Mouse (Mus musculus): ENCODE data around the gene Txnrd3.

Txnrd3 gene

GRCm38 (mm10) chr6:89655011-89655410 is 11.2 kb downstream of the Txnrd3 start:
- DNase-seq (ENCODE audit: low spot score in 2 of 2), result no peak

GRCm38 (mm10) chr6:89658342-89658741 is 14.6 kb downstream of the Txnrd3 start:
- DNase-seq (ENCODE audit: low spot score in 2 of 2), result no peak

- no peak for DNase-seq (ENCODE audit: low spot score in 2 of 2)
Measured at GRCm38 (mm10) chr6:89658931-89659330, 15.1 kb downstream of the Txnrd3 start.

- DNase-seq (ENCODE audit: low spot score in 2 of 2), result peak in 1 of 2 experiments; percentile 58
Measured at GRCm38 (mm10) chr6:89659692-89660423, 16.1 kb downstream of the Txnrd3 start.

GRCm38 (mm10) chr6:89660490-89660889 is 16.7 kb downstream of the Txnrd3 start:
- no peak for DNase-seq (ENCODE audit: low spot score in 2 of 2)

- no peak for DNase-seq (ENCODE audit: low spot score in 2 of 2)
Measured at GRCm38 (mm10) chr6:89662521-89662920, 18.7 kb downstream of the Txnrd3 start.

GRCm38 (mm10) chr6:89665155-89665554 is 21.4 kb downstream of the Txnrd3 start:
- DNase-seq (ENCODE audit: low spot score in 2 of 2), result no peak

- DNase-seq (ENCODE audit: low spot score in 2 of 2), result peak; percentile 12 to 14
Measured at GRCm38 (mm10) chr6:89665667-89666066, 21.9 kb downstream of the Txnrd3 start.

GRCm38 (mm10) chr6:89666976-89667375 is 23.2 kb downstream of the Txnrd3 start:
- no peak for DNase-seq (ENCODE audit: low spot score in 2 of 2)

- peak; percentile 13 to 19 for DNase-seq (ENCODE audit: low spot score in 2 of 2)
Measured at GRCm38 (mm10) chr6:89669556-89669955, 25.8 kb downstream of the Txnrd3 start.

- peak; percentile 16 to 19 for DNase-seq (ENCODE audit: low spot score in 2 of 2)
Measured at GRCm38 (mm10) chr6:89671431-89671830, 27.6 kb downstream of the Txnrd3 start.

GRCm38 (mm10) chr6:89672641-89673040 is 28.9 kb downstream of the Txnrd3 start:
- peak in 1 of 2 experiments; percentile 34 for DNase-seq (ENCODE audit: low spot score in 2 of 2)

- peak in 1 of 2 experiments; percentile 30 for DNase-seq (ENCODE audit: low spot score in 2 of 2)
Measured at GRCm38 (mm10) chr6:89673135-89673780, 29.5 kb downstream of the Txnrd3 start.

- no peak for DNase-seq (ENCODE audit: low spot score in 2 of 2)
Measured at GRCm38 (mm10) chr6:89678522-89678921, 34.7 kb downstream of the Txnrd3 start.

GRCm38 (mm10) chr6:89679291-89679835 is 35.6 kb downstream of the Txnrd3 start:
- DNase-seq (ENCODE audit: low spot score in 2 of 2), result peak; percentile 74 to 79

- DNase-seq (ENCODE audit: low spot score in 2 of 2), result peak; percentile 68 to 78
Measured at GRCm38 (mm10) chr6:89680155-89680554, 36.4 kb downstream of the Txnrd3 start.

GRCm38 (mm10) chr6:89684231-89684630 is 40.4 kb downstream of the Txnrd3 start:
- DNase-seq (ENCODE audit: low spot score in 2 of 2), result no peak

GRCm38 (mm10) chr6:89687100-89687499 is 43.3 kb downstream of the Txnrd3 start:
- no peak for DNase-seq (ENCODE audit: low spot score in 2 of 2)

GRCm38 (mm10) chr6:89706624-89707023 is 62.8 kb downstream of the Txnrd3 start:
- no peak for DNase-seq (ENCODE audit: low spot score in 2 of 2)

- DNase-seq (ENCODE audit: low spot score in 2 of 2), result no peak
Measured at GRCm38 (mm10) chr6:89707240-89707639, 63.5 kb downstream of the Txnrd3 start, which contains the start of gene Vmn1r40. Gene Vmn1r40, plus strand, starts transcription at chr6:89707540.

- DNase-seq (ENCODE audit: low spot score in 2 of 2), result no peak
Measured at GRCm38 (mm10) chr6:89718051-89718450, 74.3 kb downstream of the Txnrd3 start.
